Mouse (Mus musculus) MEL (cell line): ENCODE data around the gene Sgms1. TPM values are rescaled to one million over a fixed set of nuclear protein-coding genes. Genes with fewer than 3 reads are reported as not detected.

Experiments
- DNase-seq: peaks from one replicate; pipeline ENCODE4 v3.0.0; 2011; ENCODE audit warnings: low read depth, low spot score
- H3K27ac ChIP-seq: 2 replicates; pipeline ENCODE4 v1.5.1; 2012; ENCODE audit warnings: low read depth, mild to moderate bottlenecking, control low read depth, low read length, moderate library complexity; ENCODE audit not compliant: control insufficient read depth
- H3K27me3 ChIP-seq, 2 experiments: fragments of 150-350 bp in 1 of 2; sonication (generic) in 1 of 2; 2 replicates each; pipeline ENCODE4 v1.6.1; 2012; ENCODE audit warnings: low read length in 2 of 2, mild to moderate bottlenecking in 2 of 2, improper control_type of control experiment in 1 of 2, moderate library complexity in 1 of 2; ENCODE audit not compliant: insufficient read depth in 2 of 2, control insufficient read depth in 1 of 2
- H3K36me3 ChIP-seq, 2 experiments: 2 replicates each; pipeline ENCODE4 v1.6.1; 2012 to 2014; ENCODE audit warnings: low read length in 2 of 2, improper control_type of control experiment in 1 of 2, inconsistent platforms in 1 of 2, mild to moderate bottlenecking in 1 of 2; ENCODE audit not compliant: insufficient read depth in 2 of 2, control insufficient read depth in 1 of 2
- H3K4me1 ChIP-seq, 2 experiments: fragments of 150-350 bp in 1 of 2; sonication (generic) in 1 of 2; 2 replicates each; pipeline ENCODE4 v1.6.1; 2012; ENCODE audit warnings: low read length in 2 of 2, improper control_type of control experiment in 1 of 2, mild to moderate bottlenecking in 1 of 2; ENCODE audit not compliant: insufficient read depth in 2 of 2, control insufficient read depth in 1 of 2
- H3K4me3 ChIP-seq, 2 experiments: fragments of 150-350 bp in 1 of 2; sonication (generic) in 1 of 2; 2 replicates each; pipeline ENCODE4 v1.5.1; 2012; ENCODE audit warnings: low read depth in 2 of 2, low read length in 2 of 2, mild to moderate bottlenecking in 2 of 2, moderate library complexity in 2 of 2, control low read depth in 1 of 2, improper control_type of control experiment in 1 of 2; ENCODE audit not compliant: control insufficient read depth in 1 of 2, insufficient read depth in 1 of 2
- H3K79me2 ChIP-seq: 2 replicates; pipeline ENCODE4 v1.6.1; 2012; ENCODE audit warnings: mild to moderate bottlenecking, low read length, moderate library complexity; ENCODE audit not compliant: control insufficient read depth, poor library complexity, insufficient read depth
- H3K9ac ChIP-seq: 2 replicates; pipeline ENCODE4 v1.6.1; 2012; ENCODE audit warnings: low read depth, mild to moderate bottlenecking, control low read depth, low read length, moderate library complexity; ENCODE audit not compliant: control insufficient read depth, poor library complexity, severe bottlenecking
- H3K9me3 ChIP-seq: fragments of 150-350 bp; sonication (generic); replicated peaks from 2 replicates; pipeline ENCODE4 v1.6.1; 2012; ENCODE audit warnings: mild to moderate bottlenecking, low read length, improper control_type of control experiment, moderate library complexity; ENCODE audit not compliant: insufficient read depth
- BHLHE40 ChIP-seq: IDR thresholded peaks from 2 replicates; pipeline ENCODE4 v1.6.1; 2012; ENCODE audit warnings: low read depth, mild to moderate bottlenecking, inconsistent platforms, low read length, improper control_type of control experiment, borderline replicate concordance
- CHD2 ChIP-seq: IDR thresholded peaks from 2 replicates; pipeline ENCODE4 v1.6.1; 2011; ENCODE audit warnings: low read length, improper control_type of control experiment
- E2F4 ChIP-seq: IDR thresholded peaks from 2 replicates; pipeline ENCODE4 v1.6.1; 2011; ENCODE audit warnings: low read depth, low read length, improper control_type of control experiment, borderline replicate concordance
- ELF1 ChIP-seq: IDR thresholded peaks from 2 replicates; pipeline ENCODE4 v1.6.1; 2014; ENCODE audit warnings: low read depth, mild to moderate bottlenecking, inconsistent platforms, low read length, improper control_type of control experiment, moderate library complexity
- EP300 ChIP-seq, 2 experiments: IDR thresholded peaks; 2 replicates each; pipeline ENCODE4 v1.6.1; 2011; ENCODE audit warnings: improper control_type of control experiment in 2 of 2, low read length in 2 of 2, low read depth in 1 of 2, mild to moderate bottlenecking in 1 of 2
- GABPA ChIP-seq: IDR thresholded peaks from 2 replicates; pipeline ENCODE4 v1.6.1; 2012; ENCODE audit warnings: low read depth, mild to moderate bottlenecking, inconsistent platforms, low read length, improper control_type of control experiment, moderate library complexity
- MAX ChIP-seq: IDR thresholded peaks from 2 replicates; pipeline ENCODE4 v1.6.1; 2011; ENCODE audit warnings: low read length, improper control_type of control experiment
- MYC ChIP-seq: IDR thresholded peaks from 2 replicates; pipeline ENCODE4 v1.6.1; 2011; ENCODE audit warnings: low read depth, mild to moderate bottlenecking, low read length, improper control_type of control experiment, moderate library complexity
- NELFE ChIP-seq: IDR thresholded peaks from 2 replicates; pipeline ENCODE4 v1.6.1; 2011; ENCODE audit warnings: low read depth, low read length, improper control_type of control experiment
- POLR2AphosphoS2 ChIP-seq: IDR thresholded peaks from 2 replicates; pipeline ENCODE4 v1.6.1; 2011; ENCODE audit warnings: low read length, improper control_type of control experiment
- POLR2AphosphoS5 ChIP-seq: IDR thresholded peaks from 2 replicates; pipeline ENCODE4 v1.6.1; 2012; ENCODE audit warnings: low read depth, borderline replicate concordance, mild to moderate bottlenecking, inconsistent platforms, low read length, moderate library complexity, mixed read lengths
- RAD21 ChIP-seq: IDR thresholded peaks from 2 replicates; pipeline ENCODE4 v1.6.1; 2011; ENCODE audit warnings: mild to moderate bottlenecking, low read depth, low read length, improper control_type of control experiment
- RCOR1 ChIP-seq: IDR thresholded peaks from 2 replicates; pipeline ENCODE4 v1.6.1; 2012; ENCODE audit warnings: low read depth, mild to moderate bottlenecking, inconsistent platforms, low read length, improper control_type of control experiment
- SIN3A ChIP-seq: IDR thresholded peaks from 2 replicates; pipeline ENCODE4 v1.6.1; 2012; ENCODE audit warnings: low read length, improper control_type of control experiment, inconsistent platforms
- TAL1 ChIP-seq: IDR thresholded peaks from 2 replicates; pipeline ENCODE4 v1.6.1; 2012; ENCODE audit warnings: mild to moderate bottlenecking, inconsistent platforms, low read length, moderate library complexity, mixed read lengths
- USF1 ChIP-seq: IDR thresholded peaks from 2 replicates; pipeline ENCODE4 v1.6.1; 2014; ENCODE audit warnings: low read depth, mild to moderate bottlenecking, inconsistent platforms, low read length, improper control_type of control experiment, moderate library complexity
- ZKSCAN1 ChIP-seq: IDR thresholded peaks from 2 replicates; pipeline ENCODE4 v1.6.1; 2012; ENCODE audit warnings: low read depth, mild to moderate bottlenecking, inconsistent platforms, low read length, improper control_type of control experiment, moderate library complexity
- polyA plus RNA-seq, 2 experiments: library from polyadenylated mRNA; stranded (reverse) in 1 of 2; unstranded in 1 of 2; fragments of >175 nt in 1 of 2; fragments of >200 nt in 1 of 2; gene quantifications; 2 replicates each; pipeline versions ENCODE4 v1.2.1 to v1.2.4; 2012; ENCODE audit warnings: low replicate concordance in 2 of 2, low read depth in 1 of 2; ENCODE audit not compliant: insufficient read length in 2 of 2, insufficient read depth in 1 of 2, missing spikeins in 1 of 2
- total RNA-seq: library from RNA; depleted of rRNA; stranded (reverse); fragments of 300-350 nt; gene quantifications from 2 replicates; pipeline ENCODE4 v1.2.3, GENCODE M21; 2012

Sgms1 gene
- total and polyA plus RNA-seq, 3 experiments: 16.3 to 18.5 TPM; not detected in 1

DNA sequence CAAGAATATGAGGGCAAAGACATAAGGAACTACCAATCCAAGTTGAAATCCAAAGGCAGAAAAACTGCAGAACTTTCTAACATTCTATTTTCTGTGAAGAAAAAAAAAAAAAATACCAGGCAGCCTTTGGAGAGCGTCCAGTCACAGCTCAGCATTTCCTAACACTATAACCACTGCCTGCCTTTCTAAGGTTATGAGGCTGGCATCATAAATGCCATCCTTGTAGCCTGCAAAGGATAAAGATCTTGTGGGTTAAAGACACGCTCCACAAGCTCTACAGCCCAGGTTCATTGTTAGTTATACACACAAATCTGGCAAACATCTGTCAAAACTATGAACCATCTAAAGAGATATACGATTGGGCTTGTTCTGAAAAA, 104.1 kb downstream of the Sgms1 start:
- no peaks in the 10 kb centered on the region; a peak in 1 of 4 replicates for H3K36me3 ChIP-seq
- no peak overlapping the region for H3K4me3 ChIP-seq
- H3K79me2 ChIP-seq: no peaks in the 10 kb centered on the region
- H3K27ac ChIP-seq: no peak overlapping the region
- no peak for TF ChIP-seq NELFE
- no peak for TF ChIP-seq MYC
- no peak for TF ChIP-seq MAX
- TF ChIP-seq POLR2AphosphoS2: no peak
- no peak for TF ChIP-seq EP300 (IDR thresholded peaks at IDR 0.05; ENCODE audit: low read depth in 1 of 2, low read length in 2 of 2)
- TF ChIP-seq SIN3A: no peak
- no peak for TF ChIP-seq USF1
- TF ChIP-seq RAD21: no peak
- TF ChIP-seq RCOR1: no peak
- no peak for TF ChIP-seq E2F4
- TF ChIP-seq BHLHE40: no peak
- TF ChIP-seq POLR2AphosphoS5: no peak
- no peak for TF ChIP-seq ZKSCAN1
- TF ChIP-seq GABPA: no peak
- H3K9ac ChIP-seq: no peak overlapping the region
- no peaks in the 10 kb centered on the region for H3K9me3 ChIP-seq
- H3K4me1 ChIP-seq: peaks cover 0 to 4% of the 10 kb centered on the region in 2 experiments; a peak in 2 of 4 replicates
- no peaks in the 10 kb centered on the region for H3K27me3 ChIP-seq
- DNase-seq: no peak

DNA sequence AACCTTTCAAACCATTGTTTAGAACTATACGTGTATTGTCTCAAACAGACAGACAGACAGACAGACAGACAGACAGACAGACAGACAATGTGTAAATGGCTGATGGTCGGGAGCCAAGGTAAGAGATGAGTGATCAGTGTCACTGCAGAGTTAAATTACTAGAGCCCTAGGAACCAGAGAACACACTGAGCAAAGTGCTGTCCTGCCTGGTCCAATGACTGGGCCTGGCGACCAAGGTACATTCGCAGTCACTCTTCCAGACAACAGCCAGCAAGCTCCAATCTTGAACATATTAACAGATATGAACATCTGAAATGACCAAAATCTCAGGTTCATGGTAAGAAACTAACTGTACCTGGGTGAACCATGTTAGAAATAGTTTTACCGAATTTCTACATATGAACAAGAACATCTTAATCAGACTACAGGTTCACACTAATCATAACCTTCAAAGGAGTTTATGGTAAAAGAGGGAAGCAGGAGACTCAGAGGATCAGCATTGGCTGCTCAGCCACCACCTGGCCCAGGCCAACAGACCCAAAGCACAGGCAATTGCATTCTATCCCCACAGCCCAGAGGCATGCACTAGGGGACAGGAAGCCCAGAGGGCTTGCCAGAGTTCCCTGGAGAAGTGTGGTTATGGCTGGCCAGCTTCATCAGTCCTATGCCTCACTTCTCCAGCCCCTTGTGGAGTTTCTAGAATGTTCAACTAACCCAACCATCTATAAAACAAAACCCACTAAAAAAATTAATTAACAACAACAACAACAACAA, 104.6 kb downstream of the Sgms1 start:
- Histone ChIP-seq H3K79me2 (no peaks in the 10 kb centered on the region), H3K27ac (no peak overlapping the region), H3K9ac (no peak overlapping the region), H3K4me3 (no peak overlapping the region), H3K27me3 (no peaks in the 10 kb centered on the region)
- no peak for DNase-seq
- no peak for TF ChIP-seq RAD21
- no peak for TF ChIP-seq ELF1
- no peak for TF ChIP-seq TAL1
- TF ChIP-seq CHD2: no peak
- TF ChIP-seq, all 39 proteins: peak for 0
- Histone ChIP-seq H3K4me1 (peaks cover 0 to 8% of the 10 kb centered on the region in 2 experiments; a peak in 2 of 4 replicates), H3K36me3 (peaks cover 0 to 2% of the 10 kb centered on the region in 2 experiments; a peak in 2 of 4 replicates), H3K9me3 (no peaks in the 10 kb centered on the region)
